Mouse (Mus musculus) lung, adult 2 months (tissue): Measurements from ENCODE around the gene Aox3.

ENCODE experiments used
- CTCF ChIP-seq: fragments of 200-500 bp; IDR thresholded peaks from 2 replicates; pipeline ENCODE4 v1.5.1; 2011; ENCODE audit warnings: mild to moderate bottlenecking, low read length, control low read depth; ENCODE audit not compliant: insufficient read depth
- POLR2A ChIP-seq: fragments of 200-500 bp; IDR thresholded peaks from 2 replicates; pipeline ENCODE4 v1.6.1; 2011; ENCODE audit warnings: low read depth, mild to moderate bottlenecking, control low read depth, low read length, borderline replicate concordance; ENCODE audit errors: extremely low read depth

- TF ChIP-seq CTCF (peak; percentile 67), POLR2A (peak; percentile 48; the same call in 1 of the 2 replicates)
Observed at GRCm38 (mm10) chr1:58112880-58113279, at the start of gene Aox3.
